Mouse (Mus musculus) kidney, postnatal 0 days (tissue): ENCODE measurements around the gene Kif1b. TPM values are rescaled to one million over a fixed set of nuclear protein-coding genes. Genes with fewer than 3 reads are reported as not detected.

Experiments used
- ATAC-seq: fragments of 200-750 bp; cut with Nextera tagmentation; replicated peaks from 2 replicates; pipeline ENCODE4 v1.8.0; 2017; ENCODE audit warnings: low read depth, moderate number of reproducible peaks, moderate TSS enrichment, moderate library complexity; ENCODE audit not compliant: low FRiP score
- DNase-seq: peaks from one replicate; pipeline ENCODE4 v3.0.0-alpha.2; 2016; ENCODE audit warnings: low spot score
- H3K27ac ChIP-seq: fragments of 300-500 bp; sonication (generic); 2 replicates; pipeline ENCODE4 v1.5.1; 2014; ENCODE audit warnings: mild to moderate bottlenecking
- H3K27me3 ChIP-seq: fragments of 300-500 bp; sonication (generic); 2 replicates; pipeline ENCODE4 v1.6.1; 2014; ENCODE audit warnings: low read length, mixed read lengths; ENCODE audit not compliant: insufficient read depth
- H3K36me3 ChIP-seq: fragments of 300-500 bp; sonication (generic); 2 replicates; pipeline ENCODE4 v1.6.1; 2014; ENCODE audit warnings: low read length, mixed read lengths; ENCODE audit not compliant: insufficient read depth
- H3K4me1 ChIP-seq: fragments of 300-500 bp; sonication (generic); replicated peaks from 2 replicates; pipeline ENCODE4 v1.6.1; 2014; ENCODE audit warnings: antibody characterized with exemption, low read length, mixed read lengths; ENCODE audit not compliant: insufficient read depth
- H3K4me2 ChIP-seq: fragments of 300-500 bp; sonication (generic); 2 replicates; pipeline ENCODE4 v1.6.1; 2014; ENCODE audit warnings: mild to moderate bottlenecking, low read length, moderate library complexity, mixed read lengths
- H3K4me3 ChIP-seq: fragments of 300-500 bp; sonication (generic); replicated peaks from 2 replicates; pipeline ENCODE4 v1.5.1; 2014; ENCODE audit warnings: low read depth, low read length
- H3K9ac ChIP-seq: fragments of 300-500 bp; sonication (generic); 2 replicates; pipeline ENCODE4 v1.6.1; 2014; ENCODE audit warnings: low read depth, low read length
- H3K9me3 ChIP-seq: fragments of 300-500 bp; sonication (generic); replicated peaks from 2 replicates; pipeline ENCODE4 v1.6.1; 2016; ENCODE audit warnings: low read length, inconsistent platforms, mixed read lengths
- CTCF ChIP-seq: IDR thresholded peaks from 2 replicates; pipeline ENCODE4 v1.5.1; 2016; ENCODE audit warnings: antibody characterized with exemption, low read depth, mild to moderate bottlenecking, moderate library complexity
- WGBS: fragments of 180-500 bp; shearing (Covaris S2); extraction: QIAGEN DNeasy Blood & Tissue Kit; methylation state at CpG from one replicate; pipeline ENCODE4 v1.1.7; 2014; 5-methylcytosine and 5-hydroxymethylcytosine counted together
- polyA plus RNA-seq: library from polyadenylated mRNA; unstranded; fragments of >200 nt; fragmentation: Nextera tagmentation; extraction: Ambion mirVana; gene quantifications from 2 replicates; pipeline ENCODE4 v1.2.1, GENCODE M21; 2015

Kif1b gene
- polyA plus RNA-seq, 1 experiment from 2014 or later, result 19.9 TPM

DNA sequence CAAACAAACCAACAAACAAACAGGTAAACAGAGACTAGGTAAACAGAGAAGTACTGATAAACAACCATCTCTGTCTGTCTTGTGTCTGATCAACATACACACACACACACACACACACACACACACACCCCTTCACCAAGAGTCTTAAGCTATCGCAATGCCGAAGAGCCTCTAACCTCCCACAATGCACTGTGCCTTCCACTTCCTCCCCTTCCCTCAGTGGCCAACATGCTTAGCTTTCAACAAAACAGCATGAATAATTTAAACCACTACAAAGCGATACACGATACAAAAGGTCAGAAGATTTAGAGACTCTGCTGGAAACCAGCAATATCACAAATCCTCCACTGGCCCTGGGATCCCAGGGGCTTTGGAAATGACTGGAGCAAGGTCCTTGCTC, 14.8 kb upstream of the Kif1b start:
- WGBS, result 71% methylated on average over 4 of the region's 4 CpGs
- H3K36me3 ChIP-seq, result 0 out of 2 replicates have a peak, but pooled peaks cover 2% of the 10 kb centered on the region
- H3K27me3 ChIP-seq, result no peaks in the 10 kb centered on the region
- H3K4me2 ChIP-seq, result no peak overlapping the region
- no peak overlapping the region for H3K4me3 ChIP-seq
- no peaks in the 10 kb centered on the region for H3K4me1 ChIP-seq
- DNase-seq (no peak), ATAC-seq (no peak)
- no peak overlapping the region for H3K9ac ChIP-seq
- no peak for TF ChIP-seq CTCF
- H3K9me3 ChIP-seq, result no peaks in the 10 kb centered on the region
- no peak overlapping the region for H3K27ac ChIP-seq

DNA sequence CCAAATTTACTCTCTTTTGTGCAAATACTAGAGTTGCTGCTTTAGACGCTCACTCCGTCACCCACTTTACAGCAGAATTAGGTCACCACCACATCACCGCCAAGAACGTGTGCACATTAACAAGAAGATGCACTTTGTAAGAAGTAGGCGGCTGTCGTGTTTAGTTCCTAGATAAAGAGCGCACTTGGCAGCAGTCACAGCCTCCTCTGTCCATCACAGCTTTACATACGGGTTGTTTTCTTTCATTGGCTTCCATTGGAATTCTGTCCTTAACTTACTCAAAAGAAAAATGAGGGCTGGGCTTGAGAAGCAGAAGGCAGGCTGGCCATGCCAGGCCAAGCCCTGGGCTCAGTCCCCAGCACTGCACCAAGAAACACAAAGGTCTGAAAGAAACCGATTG, 11.6 kb upstream of the Kif1b start:
- Histone ChIP-seq H3K36me3 (no peaks in the 10 kb centered on the region), H3K27ac (no peak overlapping the region), H3K4me1 (no peaks in the 10 kb centered on the region), H3K27me3 (no peaks in the 10 kb centered on the region), H3K4me3 (no peak overlapping the region), H3K9me3 (no peaks in the 10 kb centered on the region), H3K9ac (no peak overlapping the region), H3K4me2 (no peak overlapping the region)
- 83% methylated on average over 9 of the region's 9 CpGs for WGBS
- DNase-seq, result no peak
- no peak for TF ChIP-seq CTCF
- no peak for ATAC-seq

DNA sequence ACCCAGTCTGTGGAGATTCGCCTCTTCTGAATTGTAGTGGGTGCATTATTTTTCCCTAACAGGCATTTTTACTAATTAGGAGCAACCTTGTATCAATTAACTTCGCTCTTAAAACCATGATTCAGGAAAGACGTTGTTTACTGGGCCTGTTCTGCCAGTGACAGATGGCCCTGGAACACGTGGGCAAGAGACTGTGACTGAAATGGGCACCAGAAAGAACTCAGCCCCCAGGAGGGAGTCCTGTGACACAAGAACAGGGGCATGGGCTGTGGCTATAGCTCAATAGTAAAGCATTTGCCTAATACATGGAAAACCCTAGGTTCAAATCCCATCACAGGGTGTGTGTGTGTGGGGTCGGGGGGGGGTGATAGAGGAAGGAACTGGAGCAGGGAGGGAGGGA, 9.9 kb upstream of the Kif1b start:
- no peaks in the 10 kb centered on the region for H3K4me1 ChIP-seq
- H3K27ac ChIP-seq, result no peak overlapping the region
- H3K9ac ChIP-seq, result no peak overlapping the region
- no peak for TF ChIP-seq CTCF
- no peaks in the 10 kb centered on the region for H3K9me3 ChIP-seq
- H3K36me3 ChIP-seq, result no peaks in the 10 kb centered on the region
- DNase-seq (no peak), ATAC-seq (no peak)
- 47% methylated on average over 5 of the region's 5 CpGs for WGBS
- H3K4me3 ChIP-seq, result no peak overlapping the region
- no peaks in the 10 kb centered on the region for H3K27me3 ChIP-seq
- H3K4me2 ChIP-seq, result no peak overlapping the region

DNA sequence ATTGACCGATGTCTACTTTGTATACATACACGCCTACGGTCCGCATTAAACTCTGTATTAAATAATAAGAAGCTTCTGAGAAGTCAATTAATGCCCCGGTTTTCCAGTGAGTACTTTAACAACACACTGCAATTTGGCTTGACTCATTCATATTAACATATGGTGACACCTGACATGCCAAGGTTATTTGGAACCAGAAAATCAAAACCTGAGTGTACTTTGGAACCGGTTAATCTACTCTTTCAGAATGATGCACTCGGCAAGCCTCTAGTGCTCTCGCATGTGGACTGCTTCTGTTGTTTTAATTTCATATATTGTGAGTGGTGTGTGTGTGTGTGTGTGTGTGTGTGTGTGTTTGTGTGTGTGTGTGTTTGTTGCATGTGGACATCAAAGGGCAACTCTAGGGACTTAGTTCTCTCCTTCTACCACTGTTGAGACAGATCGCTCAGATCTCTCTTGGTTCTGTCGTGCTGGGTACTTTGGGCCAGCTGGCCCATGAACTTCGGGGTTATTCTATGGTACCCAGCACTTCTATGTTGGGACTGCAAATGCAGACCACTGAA, 6.9 kb upstream of the Kif1b start:
- H3K27me3 ChIP-seq, result no peaks in the 10 kb centered on the region
- H3K9me3 ChIP-seq, result no peaks in the 10 kb centered on the region
- no peak overlapping the region for H3K27ac ChIP-seq
- H3K4me1 ChIP-seq, result no peaks in the 10 kb centered on the region
- ATAC-seq (no peak), DNase-seq (no peak)
- no peak overlapping the region for H3K9ac ChIP-seq
- H3K36me3 ChIP-seq, result no peaks in the 10 kb centered on the region
- no peak overlapping the region for H3K4me2 ChIP-seq
- H3K4me3 ChIP-seq, result no peak overlapping the region
- no peak for TF ChIP-seq CTCF
- WGBS, result 89% methylated on average over 11 of the region's 11 CpGs

DNA sequence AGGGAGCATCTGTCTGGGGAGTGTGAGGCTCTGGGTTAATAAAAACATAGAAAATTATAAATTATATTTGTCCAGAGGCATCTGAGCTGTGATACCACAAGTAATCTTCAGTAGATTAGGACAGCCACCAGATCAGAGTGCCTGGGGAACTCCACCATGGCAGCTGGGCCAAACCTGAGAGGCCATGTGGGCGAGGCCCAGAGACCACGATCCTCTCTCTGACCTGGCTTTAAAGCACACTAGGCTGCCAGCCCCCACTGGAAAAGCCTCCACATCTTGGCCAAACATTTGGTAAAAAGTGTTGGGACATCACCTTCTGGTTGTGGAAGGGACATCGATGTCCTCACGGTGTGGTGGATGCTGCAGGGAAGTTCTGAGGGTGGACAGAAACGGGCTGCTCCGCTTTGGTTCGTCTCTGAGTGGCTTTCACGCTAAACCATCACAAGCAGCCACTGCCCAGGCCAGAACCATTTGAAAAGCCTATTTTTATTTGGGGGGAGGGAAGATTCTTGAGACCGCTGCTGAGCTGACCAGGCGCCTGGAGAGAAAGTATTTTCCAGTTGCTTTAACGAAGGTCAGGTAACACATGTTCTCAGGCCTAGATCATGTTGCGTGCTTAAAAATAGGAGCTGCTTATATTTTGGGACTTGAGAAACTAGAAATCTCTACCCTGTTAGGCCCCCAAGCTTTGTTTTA, 6.2 kb upstream of the Kif1b start:
- H3K36me3 ChIP-seq, result no peaks in the 10 kb centered on the region
- 78% methylated on average over 12 of the region's 12 CpGs for WGBS
- H3K27me3 ChIP-seq, result no peaks in the 10 kb centered on the region
- no peaks in the 10 kb centered on the region for H3K9me3 ChIP-seq
- H3K9ac ChIP-seq, result no peak overlapping the region
- no peak overlapping the region for H3K4me3 ChIP-seq
- no peak for TF ChIP-seq CTCF
- no peaks in the 10 kb centered on the region for H3K4me1 ChIP-seq
- H3K4me2 ChIP-seq, result no peak overlapping the region
- DNase-seq (no peak), ATAC-seq (no peak)
- no peak overlapping the region for H3K27ac ChIP-seq

DNA sequence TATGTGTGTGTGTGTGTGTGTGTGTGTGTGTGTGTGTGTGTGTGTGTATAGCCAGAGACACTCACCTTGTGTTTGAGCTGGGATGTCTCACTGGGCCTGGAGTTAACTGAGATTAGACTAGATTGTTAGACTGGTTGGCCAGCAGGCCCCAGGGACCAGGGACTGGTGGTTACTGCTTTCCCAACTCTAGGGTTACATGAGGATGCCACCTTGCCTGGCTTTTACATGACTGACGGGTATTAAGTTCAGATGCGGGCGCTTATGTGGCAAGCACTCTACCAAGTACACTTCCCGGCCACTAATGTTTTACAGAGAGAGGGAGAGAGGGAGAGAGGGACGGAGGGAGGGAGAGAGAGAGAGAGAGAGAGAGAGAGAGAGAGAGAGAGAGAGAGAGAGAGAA, 4.5 kb upstream of the Kif1b start:
- H3K4me3 ChIP-seq, result no peak overlapping the region
- no peaks in the 10 kb centered on the region for H3K36me3 ChIP-seq
- H3K4me1 ChIP-seq, result no peaks in the 10 kb centered on the region
- no peak for TF ChIP-seq CTCF
- ATAC-seq (no peak), DNase-seq (no peak)
- no peak overlapping the region for H3K27ac ChIP-seq
- no peaks in the 10 kb centered on the region for H3K27me3 ChIP-seq
- 81% methylated on average over 5 of the region's 5 CpGs for WGBS
- no peak overlapping the region for H3K4me2 ChIP-seq
- H3K9me3 ChIP-seq, result no peaks in the 10 kb centered on the region
- no peak overlapping the region for H3K9ac ChIP-seq

DNA sequence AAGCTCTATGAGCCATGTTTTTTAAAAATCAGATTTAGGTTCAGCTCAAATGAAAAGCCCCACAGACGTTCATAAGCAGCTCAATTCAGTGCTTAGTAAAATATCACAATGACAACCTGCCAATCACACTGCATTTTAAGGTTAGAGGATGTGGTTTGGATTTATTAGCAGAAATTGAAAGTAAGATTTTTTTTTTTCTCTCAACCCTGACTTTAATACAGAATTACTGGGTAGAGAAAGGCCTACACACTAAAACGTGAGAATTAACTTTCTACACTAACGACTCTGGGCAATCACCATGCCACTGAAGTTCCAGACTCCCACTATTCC, 963 bp upstream of the Kif1b start:
- no peaks in the 10 kb centered on the region for H3K27me3 ChIP-seq

More for the DNA sequence above, 963 bp upstream of the Kif1b start:
- 57% methylated on average over 3 of the region's 3 CpGs for WGBS
- DNase-seq (no peak), ATAC-seq (no peak)
- no peaks in the 10 kb centered on the region for H3K9me3 ChIP-seq
- no peak for TF ChIP-seq CTCF
- H3K4me2 ChIP-seq, result peak overlapping the region; percentile 82
- peak overlapping the region; percentile 76 for H3K27ac ChIP-seq
- H3K9ac ChIP-seq, result peak overlapping the region; percentile 93; the same call in 1 of the 2 replicates
- H3K36me3 ChIP-seq, result no peaks in the 10 kb centered on the region
- H3K4me3 ChIP-seq, result peak overlapping the region; percentile 82
- H3K4me1 ChIP-seq, result no peaks in the 10 kb centered on the region
